Mouse (Mus musculus) erythroblast, embryonic 14.5 days (primary cell): ENCODE results near the gene Klhl29. TPM values are rescaled to one million over a fixed set of nuclear protein-coding genes. Genes with fewer than 3 reads are reported as not detected.

Experiments used
- H3K27me3 ChIP-seq: 2 replicates; pipeline ENCODE4 v1.6.1; 2012; ENCODE audit warnings: inconsistent platforms; ENCODE audit not compliant: control insufficient read depth
- H3K36me3 ChIP-seq: 2 replicates; pipeline ENCODE4 v1.6.1; 2012; ENCODE audit warnings: mild to moderate bottlenecking, inconsistent platforms; ENCODE audit not compliant: control insufficient read depth
- H3K4me1 ChIP-seq: 2 replicates; pipeline ENCODE4 v1.6.1; 2012; ENCODE audit warnings: inconsistent platforms; ENCODE audit not compliant: control insufficient read depth
- H3K4me3 ChIP-seq: replicated peaks from 2 replicates; pipeline ENCODE3; 2012; ENCODE audit warnings: moderate library complexity, mild to moderate bottlenecking, inconsistent platforms
- H3K9me3 ChIP-seq: 2 replicates; pipeline ENCODE4 v1.6.1; 2012; ENCODE audit warnings: low read length, inconsistent platforms, mixed read lengths; ENCODE audit not compliant: control insufficient read depth
- GATA1 ChIP-seq: IDR thresholded peaks from 2 replicates; pipeline ENCODE4 v1.6.1; 2012; ENCODE audit warnings: low read length, inconsistent platforms, mixed read lengths
- TAL1 ChIP-seq: IDR thresholded peaks from 3 replicates; pipeline ENCODE4 v1.6.1; 2012; ENCODE audit warnings: low read length, inconsistent platforms, mixed read lengths
- polyA plus RNA-seq: library from polyadenylated mRNA; stranded (reverse); fragments of >175 nt; gene quantifications from 2 replicates; pipeline ENCODE4 v1.2.3, GENCODE M21; 2012

The Klhl29 gene
- polyA plus RNA-seq, 1 experiment = not detected

GRCm38 (mm10) chr12:5143224-5143623, 232.3 kb downstream of the Klhl29 start:
- Histone ChIP-seq H3K27me3 (no peaks in the 10 kb centered on the region), H3K4me1 (no peaks in the 10 kb centered on the region), H3K4me3 (no peak overlapping the region), H3K9me3 (no peaks in the 10 kb centered on the region), H3K36me3 (no peaks in the 10 kb centered on the region)
- TF ChIP-seq GATA1 = no peak
- TF ChIP-seq TAL1 = no peak

GRCm38 (mm10) chr12:5142776-5143175, 232.7 kb downstream of the Klhl29 start:
- Histone ChIP-seq H3K36me3 (no peaks in the 10 kb centered on the region), H3K27me3 (no peaks in the 10 kb centered on the region), H3K9me3 (no peaks in the 10 kb centered on the region), H3K4me1 (no peaks in the 10 kb centered on the region), H3K4me3 (no peak overlapping the region)
- TF ChIP-seq TAL1 = no peak

- H3K9me3 ChIP-seq = no peaks in the 10 kb centered on the region
- H3K36me3 ChIP-seq = no peaks in the 10 kb centered on the region
- no peak overlapping the region for H3K4me3 ChIP-seq
- TF ChIP-seq TAL1 = no peak
- no peak for TF ChIP-seq GATA1
- no peaks in the 10 kb centered on the region for H3K27me3 ChIP-seq
- no peaks in the 10 kb centered on the region for H3K4me1 ChIP-seq
Observed at GRCm38 (mm10) chr12:5141040-5141439, 234.4 kb downstream of the Klhl29 start.

GRCm38 (mm10) chr12:5139302-5139701, 236.2 kb downstream of the Klhl29 start:
- no peaks in the 10 kb centered on the region for H3K9me3 ChIP-seq
- H3K4me3 ChIP-seq = no peak overlapping the region
- TF ChIP-seq GATA1 (no peak), TAL1 (no peak)
- no peaks in the 10 kb centered on the region for H3K4me1 ChIP-seq
- no peaks in the 10 kb centered on the region for H3K27me3 ChIP-seq
- H3K36me3 ChIP-seq = no peaks in the 10 kb centered on the region

GRCm38 (mm10) chr12:5136300-5136699, 239.2 kb downstream of the Klhl29 start:
- no peak for TF ChIP-seq TAL1
- TF ChIP-seq GATA1 = no peak
- no peaks in the 10 kb centered on the region for H3K36me3 ChIP-seq
- no peaks in the 10 kb centered on the region for H3K27me3 ChIP-seq
- H3K4me3 ChIP-seq = no peak overlapping the region
- H3K9me3 ChIP-seq = no peaks in the 10 kb centered on the region
- no peaks in the 10 kb centered on the region for H3K4me1 ChIP-seq

GRCm38 (mm10) chr12:5129190-5129589, 246.3 kb downstream of the Klhl29 start:
- Histone ChIP-seq H3K4me3 (no peak overlapping the region), H3K9me3 (no peaks in the 10 kb centered on the region), H3K27me3 (no peaks in the 10 kb centered on the region), H3K36me3 (no peaks in the 10 kb centered on the region), H3K4me1 (no peaks in the 10 kb centered on the region)
- no peak for TF ChIP-seq TAL1
- TF ChIP-seq GATA1 = no peak

- H3K4me3 ChIP-seq = no peak overlapping the region
- no peaks in the 10 kb centered on the region for H3K9me3 ChIP-seq
- H3K27me3 ChIP-seq = no peaks in the 10 kb centered on the region
- TF ChIP-seq TAL1 (no peak), GATA1 (no peak)
- no peaks in the 10 kb centered on the region for H3K4me1 ChIP-seq
- no peaks in the 10 kb centered on the region for H3K36me3 ChIP-seq
Observed at GRCm38 (mm10) chr12:5125907-5126306, 249.6 kb downstream of the Klhl29 start.

- Histone ChIP-seq H3K4me1 (peaks cover 8% of the 10 kb centered on the region), H3K4me3 (no peak overlapping the region), H3K9me3 (no peaks in the 10 kb centered on the region), H3K27me3 (no peaks in the 10 kb centered on the region), H3K36me3 (no peaks in the 10 kb centered on the region)
- TF ChIP-seq GATA1 (no peak), TAL1 (no peak)
Observed at GRCm38 (mm10) chr12:5122972-5123371, 252.5 kb downstream of the Klhl29 start.

- H3K36me3 ChIP-seq = no peaks in the 10 kb centered on the region
- no peaks in the 10 kb centered on the region for H3K27me3 ChIP-seq
- H3K9me3 ChIP-seq = no peaks in the 10 kb centered on the region; the same call in 1 of the 2 replicates
- H3K4me1 ChIP-seq = peaks cover 8% of the 10 kb centered on the region
- TF ChIP-seq TAL1 (no peak), GATA1 (no peak)
- H3K4me3 ChIP-seq = no peak overlapping the region
Observed at GRCm38 (mm10) chr12:5120249-5120648, 255.2 kb downstream of the Klhl29 start.

- TF ChIP-seq TAL1 = no peak
- TF ChIP-seq GATA1 = no peak
- Histone ChIP-seq H3K36me3 (no peaks in the 10 kb centered on the region), H3K4me1 (peaks cover 8% of the 10 kb centered on the region), H3K4me3 (no peak overlapping the region), H3K9me3 (no peaks in the 10 kb centered on the region; the same call in 1 of the 2 replicates), H3K27me3 (no peaks in the 10 kb centered on the region)
Observed at GRCm38 (mm10) chr12:5119726-5120125, 255.8 kb downstream of the Klhl29 start.
